Mouse (Mus musculus) ES-Bruce4 (cell line): ENCODE measurements around the gene Gm49320.

Experiments used
- CTCF ChIP-seq: IDR thresholded peaks from one replicate; pipeline ENCODE4 v1.8.1; 2011; ENCODE audit warnings: low read depth, low read length
- POLR2A ChIP-seq: IDR thresholded peaks from one replicate; pipeline ENCODE4 v1.8.1; 2011; ENCODE audit warnings: low read length; ENCODE audit not compliant: insufficient read depth

DNA sequence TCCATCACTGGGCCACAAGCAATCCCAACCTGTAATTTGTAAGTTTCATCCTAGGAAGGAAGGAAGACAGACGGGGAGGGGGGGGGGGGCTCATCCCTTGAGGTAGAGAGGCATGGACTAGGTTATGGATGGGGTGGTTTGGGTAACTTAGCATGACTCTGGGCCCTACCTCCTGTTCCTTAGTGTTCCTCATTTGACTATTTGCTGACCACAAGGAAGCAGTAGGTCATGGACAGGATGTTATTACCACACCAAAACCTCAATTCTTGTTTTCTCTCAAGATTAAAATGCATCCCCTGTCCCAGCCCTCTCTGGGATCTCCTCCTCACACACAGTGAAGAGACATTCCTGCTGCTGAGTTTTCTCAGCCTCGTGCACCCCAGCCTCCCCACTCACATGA, 37.3 kb upstream of the Gm49320 start:
- TF ChIP-seq POLR2A, result no peak
- no peak for TF ChIP-seq CTCF
